Mouse (Mus musculus): ENCODE data around the gene Mkks.

DNA sequence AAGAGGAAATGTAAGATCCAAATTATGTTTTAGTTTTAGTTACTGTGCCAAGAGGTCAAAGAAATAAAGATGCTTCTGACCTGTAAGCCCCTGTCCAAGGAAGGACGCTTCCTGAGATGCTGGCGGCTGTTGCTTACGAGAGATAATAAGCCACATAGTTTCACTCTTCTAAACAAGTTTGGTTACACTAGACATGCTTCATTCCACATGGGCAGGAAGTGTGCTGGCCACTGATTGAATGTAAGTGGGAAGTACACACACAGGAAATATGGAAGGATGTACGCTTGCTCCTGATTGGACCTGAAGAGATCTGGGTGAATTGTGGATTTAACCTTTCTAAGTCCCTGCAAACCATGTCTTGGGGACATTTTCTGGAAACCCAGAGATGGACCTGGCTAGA is 63.6 kb downstream of the Mkks start:
- TF ChIP-seq POLR2A (IDR thresholded peaks at IDR 0.05; ENCODE audit: insufficient read length, low read depth) (no peak), TCF12 (IDR thresholded peaks at IDR 0.05; ENCODE audit: insufficient read depth, poor library complexity, severe bottlenecking) (no peak), MAX (IDR thresholded peaks at IDR 0.05; ENCODE audit: low read depth) (no peak), CEBPB (IDR thresholded peaks at IDR 0.05; ENCODE audit: insufficient read depth, poor library complexity, severe bottlenecking) (no peak), USF1 (IDR thresholded peaks at IDR 0.05; ENCODE audit: low read depth) (no peak), POLR2AphosphoS2 (IDR thresholded peaks at IDR 0.05; ENCODE audit: insufficient read length, low read depth) (no peak), MYOG (IDR thresholded peaks at IDR 0.05; ENCODE audit: control insufficient read depth in 1 of 3, insufficient read depth in 1 of 3, insufficient read length in 2 of 3, low read depth in 2 of 3) (no peak), E2F4 (IDR thresholded peaks at IDR 0.05; ENCODE audit: insufficient read depth) (no peak), MYOD1 (IDR thresholded peaks at IDR 0.05; ENCODE audit: control insufficient read depth in 1 of 3, insufficient read length in 2 of 3, low read depth in 2 of 3) (no peak), SRF (IDR thresholded peaks at IDR 0.05; ENCODE audit: control insufficient read depth, insufficient read length, low read depth) (no peak)
